Mouse (Mus musculus): ENCODE results near the gene Trim8.
A peak's percentile ranks its signal among the peaks of the same experiment; 100 is the strongest.

Gene Trim8

GRCm38 (mm10) chr19:46479306-46480075 lies 22.0 kb upstream of the Trim8 start:
- ATAC-seq (ENCODE audit: low TSS enrichment) = no peak

GRCm38 (mm10) chr19:46480624-46481345 lies 20.7 kb upstream of the Trim8 start:
- no peak for ATAC-seq (ENCODE audit: low TSS enrichment)

- no peak for ATAC-seq (ENCODE audit: low TSS enrichment)
Measured at GRCm38 (mm10) chr19:46481352-46481751, 20.1 kb upstream of the Trim8 start.

- ATAC-seq (ENCODE audit: low TSS enrichment) = no peak
Measured at GRCm38 (mm10) chr19:46481756-46482155, 19.7 kb upstream of the Trim8 start.

GRCm38 (mm10) chr19:46482896-46483516 lies 18.5 kb upstream of the Trim8 start:
- ATAC-seq (ENCODE audit: low TSS enrichment) = no peak

GRCm38 (mm10) chr19:46483701-46484328 lies 17.7 kb upstream of the Trim8 start:
- peak; percentile 60 for ATAC-seq (ENCODE audit: low TSS enrichment)

GRCm38 (mm10) chr19:46484518-46484917 lies 17.0 kb upstream of the Trim8 start:
- ATAC-seq (ENCODE audit: low TSS enrichment) = peak; percentile 28; the same call in 1 of the 2 replicates

GRCm38 (mm10) chr19:46485847-46486246 lies 15.7 kb upstream of the Trim8 start:
- no peak for ATAC-seq (ENCODE audit: low TSS enrichment)

- ATAC-seq (ENCODE audit: low TSS enrichment) = no peak
Measured at GRCm38 (mm10) chr19:46486709-46487108, 14.8 kb upstream of the Trim8 start.

GRCm38 (mm10) chr19:46489448-46489847 lies 12.1 kb upstream of the Trim8 start:
- no peak for ATAC-seq (ENCODE audit: low TSS enrichment)

GRCm38 (mm10) chr19:46490634-46491033 lies 10.9 kb upstream of the Trim8 start:
- ATAC-seq (ENCODE audit: low TSS enrichment) = no peak

- no peak for ATAC-seq (ENCODE audit: low TSS enrichment)
Measured at GRCm38 (mm10) chr19:46495136-46495535, 6.4 kb upstream of the Trim8 start.

- ATAC-seq (ENCODE audit: low TSS enrichment) = no peak
Measured at GRCm38 (mm10) chr19:46497230-46497629, 4.3 kb upstream of the Trim8 start.

- no peak for ATAC-seq (ENCODE audit: low TSS enrichment)
Measured at GRCm38 (mm10) chr19:46499539-46499835, 2.0 kb upstream of the Trim8 start.

- ATAC-seq (ENCODE audit: low TSS enrichment) = peak; percentile 57
Measured at GRCm38 (mm10) chr19:46499836-46500580, 1.5 kb upstream of the Trim8 start.

- no peak for ATAC-seq (ENCODE audit: low TSS enrichment)
Measured at GRCm38 (mm10) chr19:46500581-46501341, 741 bp upstream of the Trim8 start.

GRCm38 (mm10) chr19:46502069-46502455 lies 560 bp downstream of the Trim8 start:
- peak; percentile 26; the same call in 1 of the 2 replicates for ATAC-seq (ENCODE audit: low TSS enrichment)

GRCm38 (mm10) chr19:46502471-46503166 lies 1.1 kb downstream of the Trim8 start:
- peak; percentile 21 for ATAC-seq (ENCODE audit: low TSS enrichment)

- ATAC-seq (ENCODE audit: low TSS enrichment) = no peak
Measured at GRCm38 (mm10) chr19:46503351-46504084, 2.0 kb downstream of the Trim8 start.

All from frontal cortex, adult (tissue).